Mouse (Mus musculus): ENCODE measurements at regions not wholly inside any gene's neighbourhood (a gene's known extent, or its start where the extent isn't known, plus 50 kb on each side); places are given as distances from the start of the nearest gene placed in this dataset.

GRCm38 (mm10) chr3:102335146-102335545, 130.7 kb upstream of the Vangl1 start:
- peak; percentile 87 for TF ChIP-seq CTCF (IDR thresholded peaks at IDR 0.05; ENCODE audit: low read depth)
- H3K4me3 ChIP-seq (replicated peaks; ENCODE audit: low read depth, low read length) = no peak overlapping the region
- H3K36me3 ChIP-seq (ENCODE audit: insufficient read depth, low read length) = no peaks in the 10 kb centered on the region
- no peak for ATAC-seq (replicated peaks; ENCODE audit: low FRiP score, low read depth)
- no peaks in the 10 kb centered on the region for H3K27me3 ChIP-seq (ENCODE audit: insufficient read depth, low read length)
- no peaks in the 10 kb centered on the region for H3K9me3 ChIP-seq (replicated peaks; ENCODE audit: low read length)
- H3K9ac ChIP-seq (ENCODE audit: low read depth, low read length) = no peak overlapping the region
- no peak overlapping the region for H3K27ac ChIP-seq
- 78% methylated on average over 3 of the region's 3 CpGs for WGBS
- no peak overlapping the region for H3K4me2 ChIP-seq (ENCODE audit: low read length)
- peak; percentile 69 for DNase-seq (ENCODE audit: low spot score)
- no peaks in the 10 kb centered on the region for H3K4me1 ChIP-seq (replicated peaks; ENCODE audit: insufficient read depth, low read length)

DNA sequence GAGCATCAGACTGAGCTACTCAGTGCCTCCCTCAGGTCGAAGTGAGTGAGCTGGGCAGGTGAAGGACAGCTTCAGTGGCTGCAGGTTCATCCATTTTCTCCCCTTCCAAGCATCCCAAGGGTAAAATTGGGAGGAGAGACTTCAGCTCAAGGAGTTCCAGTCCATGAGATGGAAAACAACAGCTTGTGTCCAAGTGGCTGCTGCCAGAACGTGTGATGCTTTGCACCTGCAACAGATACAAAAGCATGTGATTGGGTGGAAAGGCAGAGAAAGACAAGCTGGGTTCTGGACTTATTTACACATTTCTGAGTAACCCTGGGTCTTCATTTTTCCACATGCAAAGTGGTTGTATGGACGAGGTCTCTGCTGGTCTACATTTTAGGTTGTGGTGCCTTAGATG, 127.7 kb upstream of the Vangl1 start:
- H3K4me2 ChIP-seq (ENCODE audit: low read length) = no peak overlapping the region
- TF ChIP-seq CTCF (IDR thresholded peaks at IDR 0.05; ENCODE audit: low read depth) = no peak

DNA sequence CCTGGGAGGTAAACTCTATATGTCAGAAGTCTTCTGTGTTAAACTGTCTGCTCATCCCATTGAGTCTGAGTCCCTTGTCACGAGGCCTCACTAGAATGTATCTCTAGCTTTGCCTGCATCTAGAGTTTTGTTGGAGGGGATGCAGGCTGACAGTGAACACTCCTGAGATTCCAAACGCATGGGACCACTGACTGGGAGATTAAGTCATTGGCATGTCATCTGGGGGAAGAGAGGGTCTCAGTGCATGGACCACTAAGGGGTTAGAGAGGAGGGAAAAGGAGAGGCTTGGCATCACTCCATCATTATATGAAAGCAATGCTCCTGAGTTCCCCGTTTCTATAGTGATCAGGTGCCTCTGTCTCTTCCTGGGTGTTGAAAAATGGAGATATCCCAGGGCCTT, 114.8 kb upstream of the Vangl1 start:
- H3K27ac ChIP-seq = no peak overlapping the region
- H3K27me3 ChIP-seq (ENCODE audit: insufficient read depth, low read length) = no peaks in the 10 kb centered on the region
- ATAC-seq (replicated peaks; ENCODE audit: low FRiP score, low read depth) (no peak), DNase-seq (ENCODE audit: low spot score) (no peak)
- H3K36me3 ChIP-seq (ENCODE audit: insufficient read depth, low read length) = no peaks in the 10 kb centered on the region
- no peaks in the 10 kb centered on the region for H3K4me1 ChIP-seq (replicated peaks; ENCODE audit: insufficient read depth, low read length)
- 78% methylated on average over 3 of the region's 3 CpGs for WGBS
- H3K4me2 ChIP-seq (ENCODE audit: low read length) = no peak overlapping the region
- no peak for TF ChIP-seq CTCF (IDR thresholded peaks at IDR 0.05; ENCODE audit: low read depth)
- no peaks in the 10 kb centered on the region for H3K9me3 ChIP-seq (replicated peaks; ENCODE audit: low read length)
- no peak overlapping the region for H3K9ac ChIP-seq (ENCODE audit: low read depth, low read length)
- no peak overlapping the region for H3K4me3 ChIP-seq (replicated peaks; ENCODE audit: low read depth, low read length)

More for the DNA sequence above, 127.7 kb upstream of the Vangl1 start:
- ATAC-seq (replicated peaks; ENCODE audit: low FRiP score, low read depth) = no peak
- Histone ChIP-seq H3K27ac (no peak overlapping the region), H3K9me3 (replicated peaks; ENCODE audit: low read length) (no peaks in the 10 kb centered on the region), H3K27me3 (ENCODE audit: insufficient read depth, low read length) (no peaks in the 10 kb centered on the region), H3K4me1 (replicated peaks; ENCODE audit: insufficient read depth, low read length) (no peaks in the 10 kb centered on the region), H3K36me3 (ENCODE audit: insufficient read depth, low read length) (no peaks in the 10 kb centered on the region), H3K4me3 (replicated peaks; ENCODE audit: low read depth, low read length) (no peak overlapping the region), H3K9ac (ENCODE audit: low read depth, low read length) (no peak overlapping the region)
- WGBS = 67% methylated on average over 3 of the region's 3 CpGs
- no peak for DNase-seq (ENCODE audit: low spot score)

DNA sequence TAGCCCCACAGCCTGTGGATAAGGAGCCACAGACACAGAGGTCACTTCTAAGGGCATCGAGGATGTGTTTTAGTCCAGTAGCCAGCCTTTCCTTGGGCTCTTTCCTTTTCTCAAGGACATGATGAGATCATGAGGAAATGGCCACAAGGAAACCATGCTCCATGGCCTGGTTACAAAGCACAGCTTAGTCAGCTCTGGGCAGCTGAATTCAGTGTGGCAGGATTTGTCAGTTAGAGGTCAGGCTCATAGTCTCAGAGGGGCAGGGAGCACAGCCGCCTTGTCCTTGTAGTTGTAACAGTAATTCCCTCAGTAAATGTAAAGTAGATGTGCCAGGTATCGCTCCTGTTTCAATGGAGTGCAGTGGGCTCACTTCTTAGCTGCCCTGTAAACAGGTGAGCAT, 111.7 kb upstream of the Vangl1 start:
- TF ChIP-seq CTCF (IDR thresholded peaks at IDR 0.05; ENCODE audit: low read depth) = no peak
- Histone ChIP-seq H3K9me3 (replicated peaks; ENCODE audit: low read length) (no peaks in the 10 kb centered on the region), H3K27me3 (ENCODE audit: insufficient read depth, low read length) (no peaks in the 10 kb centered on the region), H3K4me1 (replicated peaks; ENCODE audit: insufficient read depth, low read length) (no peaks in the 10 kb centered on the region), H3K4me2 (ENCODE audit: low read length) (no peak overlapping the region), H3K27ac (no peak overlapping the region), H3K4me3 (replicated peaks; ENCODE audit: low read depth, low read length) (no peak overlapping the region), H3K36me3 (ENCODE audit: insufficient read depth, low read length) (no peaks in the 10 kb centered on the region), H3K9ac (ENCODE audit: low read depth, low read length) (no peak overlapping the region)
- 88% methylated on average over 3 of the region's 3 CpGs for WGBS
- DNase-seq (ENCODE audit: low spot score) (no peak), ATAC-seq (replicated peaks; ENCODE audit: low FRiP score, low read depth) (no peak)

GRCm38 (mm10) chr3:102311482-102312225, 107.2 kb upstream of the Vangl1 start:
- no peak overlapping the region for H3K27ac ChIP-seq
- no peak for TF ChIP-seq CTCF (IDR thresholded peaks at IDR 0.05; ENCODE audit: low read depth)
- DNase-seq (ENCODE audit: low spot score) (peak; percentile 65), ATAC-seq (replicated peaks; ENCODE audit: low FRiP score, low read depth) (no peak)
- no peaks in the 10 kb centered on the region for H3K27me3 ChIP-seq (ENCODE audit: insufficient read depth, low read length)
- no peaks in the 10 kb centered on the region for H3K9me3 ChIP-seq (replicated peaks; ENCODE audit: low read length)
- no peaks in the 10 kb centered on the region for H3K4me1 ChIP-seq (replicated peaks; ENCODE audit: insufficient read depth, low read length)
- no peak overlapping the region for H3K4me2 ChIP-seq (ENCODE audit: low read length)
- H3K9ac ChIP-seq (ENCODE audit: low read depth, low read length) = no peak overlapping the region
- WGBS = 36% methylated on average over 15 of the region's 15 CpGs
- H3K4me3 ChIP-seq (replicated peaks; ENCODE audit: low read depth, low read length) = no peak overlapping the region
- H3K36me3 ChIP-seq (ENCODE audit: insufficient read depth, low read length) = no peaks in the 10 kb centered on the region

GRCm38 (mm10) chr3:102310243-102310642, 105.8 kb upstream of the Vangl1 start:
- peak overlapping the region; percentile 30 for H3K4me2 ChIP-seq (ENCODE audit: low read length)

More at GRCm38 (mm10) chr3:102310243-102310642, 105.8 kb upstream of the Vangl1 start:
- DNase-seq (ENCODE audit: low spot score) (peak; percentile 9), ATAC-seq (replicated peaks; ENCODE audit: low FRiP score, low read depth) (no peak; the same call in 1 of the 2 replicates)
- no peaks in the 10 kb centered on the region for H3K27me3 ChIP-seq (ENCODE audit: insufficient read depth, low read length)
- no peaks in the 10 kb centered on the region for H3K36me3 ChIP-seq (ENCODE audit: insufficient read depth, low read length)
- no peak overlapping the region for H3K4me3 ChIP-seq (replicated peaks; ENCODE audit: low read depth, low read length)
- no peaks in the 10 kb centered on the region for H3K9me3 ChIP-seq (replicated peaks; ENCODE audit: low read length)
- 50% methylated on average over 9 of the region's 9 CpGs for WGBS
- no peaks in the 10 kb centered on the region for H3K4me1 ChIP-seq (replicated peaks; ENCODE audit: insufficient read depth, low read length)
- no peak overlapping the region for H3K27ac ChIP-seq
- no peak overlapping the region for H3K9ac ChIP-seq (ENCODE audit: low read depth, low read length)
- no peak for TF ChIP-seq CTCF (IDR thresholded peaks at IDR 0.05; ENCODE audit: low read depth)
